Mouse (Mus musculus): ENCODE measurements at regions not wholly inside any gene's neighbourhood (a gene's known extent, or its start where the extent isn't known, plus 50 kb on each side); places are given as distances from the start of the nearest gene placed in this dataset.

- no peak for DNase-seq (ENCODE audit: low spot score in 2 of 2)
Observed at GRCm38 (mm10) chr13:82361379-82361778, 578.5 kb downstream of the Cetn3 start.

- DNase-seq (ENCODE audit: low spot score in 2 of 2) = no peak
Observed at GRCm38 (mm10) chr13:82366768-82367167, 583.9 kb downstream of the Cetn3 start.

- DNase-seq (ENCODE audit: low spot score in 2 of 2) = no peak
Observed at GRCm38 (mm10) chr13:82371579-82371978, 588.7 kb downstream of the Cetn3 start.

- no peak for DNase-seq (ENCODE audit: low spot score in 2 of 2)
Observed at GRCm38 (mm10) chr13:82372612-82373011, 589.7 kb downstream of the Cetn3 start.

GRCm38 (mm10) chr13:82392908-82393307, 610.0 kb downstream of the Cetn3 start:
- no peak for DNase-seq (ENCODE audit: low spot score in 2 of 2)

- DNase-seq (ENCODE audit: low spot score in 2 of 2) = no peak
Observed at GRCm38 (mm10) chr13:82393496-82393895, 610.6 kb downstream of the Cetn3 start.

GRCm38 (mm10) chr13:82413677-82414076, 630.8 kb downstream of the Cetn3 start:
- no peak for DNase-seq (ENCODE audit: low spot score in 2 of 2)

GRCm38 (mm10) chr13:82420966-82421365, 638.1 kb downstream of the Cetn3 start:
- DNase-seq (ENCODE audit: low spot score in 2 of 2) = no peak

- DNase-seq (ENCODE audit: low spot score in 2 of 2) = no peak
Observed at GRCm38 (mm10) chr13:82423911-82424654, 641.2 kb downstream of the Cetn3 start.

- no peak for DNase-seq (ENCODE audit: low spot score in 2 of 2)
Observed at GRCm38 (mm10) chr13:82424732-82425341, 642.0 kb downstream of the Cetn3 start.

- DNase-seq (ENCODE audit: low spot score in 2 of 2) = no peak
Observed at GRCm38 (mm10) chr13:82432411-82432810, 649.5 kb downstream of the Cetn3 start.

GRCm38 (mm10) chr13:82439294-82439693, 656.4 kb downstream of the Cetn3 start:
- no peak for DNase-seq (ENCODE audit: low spot score in 2 of 2)

- DNase-seq (ENCODE audit: low spot score in 2 of 2) = no peak
Observed at GRCm38 (mm10) chr13:82453650-82454049, 670.8 kb downstream of the Cetn3 start.

- DNase-seq (ENCODE audit: low spot score in 2 of 2) = no peak
Observed at GRCm38 (mm10) chr13:82483265-82483929, 700.5 kb downstream of the Cetn3 start.

- no peak for DNase-seq (ENCODE audit: low spot score in 2 of 2)
Observed at GRCm38 (mm10) chr13:82496606-82497005, 713.7 kb downstream of the Cetn3 start.

GRCm38 (mm10) chr13:82508176-82508575, 725.3 kb downstream of the Cetn3 start:
- DNase-seq (ENCODE audit: low spot score in 2 of 2) = no peak

- DNase-seq (ENCODE audit: low spot score in 2 of 2) = no peak
Observed at GRCm38 (mm10) chr13:82509512-82509911, 726.6 kb downstream of the Cetn3 start.

Data from urinary bladder, postnatal 4 days (tissue).